Mouse (Mus musculus): Measurements from ENCODE around the gene Tmcc3. TPM values are rescaled to one million over a fixed set of nuclear protein-coding genes. Genes with fewer than 3 reads are reported as not detected.

Gene Tmcc3
- total RNA-seq, 2 experiments from 2014 or later: 24.6 to 34.6 TPM

- DNase-seq (ENCODE audit: low spot score): no peak
- intact Hi-C loops (cut with DNase I): no loop called here
These were observed 139.0 kb downstream of the Tmcc3 start for GRCm38 (mm10) chr10:94450781-94451180.

- no peak for DNase-seq (ENCODE audit: low spot score)
- intact Hi-C loops (cut with DNase I): no loop called here
These were observed 145.7 kb downstream of the Tmcc3 start for GRCm38 (mm10) chr10:94457454-94457853.

GRCm38 (mm10) chr10:94458690-94459089 is 146.9 kb downstream of the Tmcc3 start:
- no peak for DNase-seq (ENCODE audit: low spot score)
- intact Hi-C loops (cut with DNase I): no loop called here

GRCm38 (mm10) chr10:94461378-94461777 is 149.6 kb downstream of the Tmcc3 start:
- no peak for DNase-seq (ENCODE audit: low spot score)
- intact Hi-C loops (cut with DNase I): loop anchor here (5.0 kb wide), 1 partner anchor 34 kb away; no protein-coding TSS in a partner anchor

- intact Hi-C loops (cut with DNase I): loop anchor here (1.0 to 5.0 kb wide), 4 partner anchors 18 to 53 kb away; no protein-coding TSS in a partner anchor
- DNase-seq (ENCODE audit: low spot score): no peak
These were observed 150.1 kb downstream of the Tmcc3 start for GRCm38 (mm10) chr10:94461871-94462270.

- intact Hi-C loops (cut with DNase I): loop anchor here (1.0 to 5.0 kb wide), 4 partner anchors 18 to 54 kb away; no protein-coding TSS in a partner anchor
- peak; percentile 86 for DNase-seq (ENCODE audit: low spot score)
These were observed 150.8 kb downstream of the Tmcc3 start for GRCm38 (mm10) chr10:94462386-94463064.

- DNase-seq (ENCODE audit: low spot score): no peak
- intact Hi-C loops (cut with DNase I): loop anchor here (2.0 to 5.0 kb wide), 3 partner anchors 36 to 55 kb away; no protein-coding TSS in a partner anchor
These were observed 151.7 kb downstream of the Tmcc3 start for GRCm38 (mm10) chr10:94463410-94463809.

GRCm38 (mm10) chr10:94465646-94466045 is 153.9 kb downstream of the Tmcc3 start:
- intact Hi-C loops (cut with DNase I): no loop called here
- no peak for DNase-seq (ENCODE audit: low spot score)

- DNase-seq (ENCODE audit: low spot score): peak; percentile 16
- intact Hi-C loops (cut with DNase I): no loop called here
These were observed 154.6 kb downstream of the Tmcc3 start for GRCm38 (mm10) chr10:94466313-94466712.

- intact Hi-C loops (cut with DNase I): no loop called here
These were observed 159.7 kb downstream of the Tmcc3 start for GRCm38 (mm10) chr10:94471487-94471886.

GRCm38 (mm10) chr10:94473501-94473900 is 161.8 kb downstream of the Tmcc3 start:
- DNase-seq (ENCODE audit: low spot score): no peak
- intact Hi-C loops (cut with DNase I): no loop called here

More at GRCm38 (mm10) chr10:94471487-94471886, 159.7 kb downstream of the Tmcc3 start:
- DNase-seq (ENCODE audit: low spot score): no peak

GRCm38 (mm10) chr10:94474185-94474584 is 162.4 kb downstream of the Tmcc3 start:
- intact Hi-C loops (cut with DNase I): no loop called here
- no peak for DNase-seq (ENCODE audit: low spot score)

- DNase-seq (ENCODE audit: low spot score): no peak
- intact Hi-C loops (cut with DNase I): loop anchor here (5.0 kb wide), 1 partner anchor 50 kb away; no protein-coding TSS in a partner anchor
These were observed 165.8 kb downstream of the Tmcc3 start for GRCm38 (mm10) chr10:94477366-94478225.

GRCm38 (mm10) chr10:94479646-94480045 is 167.9 kb downstream of the Tmcc3 start:
- DNase-seq (ENCODE audit: low spot score): peak; percentile 64
- intact Hi-C loops (cut with DNase I): loop anchor here (1.0 to 5.0 kb wide), 3 partner anchors 17 to 98 kb away; no protein-coding TSS in a partner anchor

GRCm38 (mm10) chr10:94480380-94481101 is 168.8 kb downstream of the Tmcc3 start:
- peak; percentile 59 for DNase-seq (ENCODE audit: low spot score)
- intact Hi-C loops (cut with DNase I): loop anchor here (1.0 to 5.0 kb wide), 2 partner anchors 18 to 97 kb away; no protein-coding TSS in a partner anchor

GRCm38 (mm10) chr10:94481613-94482012 is 169.9 kb downstream of the Tmcc3 start:
- DNase-seq (ENCODE audit: low spot score): no peak
- intact Hi-C loops (cut with DNase I): loop anchor here (2.0 to 5.0 kb wide), 2 partner anchors 33 to 96 kb away; no protein-coding TSS in a partner anchor

- no peak for DNase-seq (ENCODE audit: low spot score)
- intact Hi-C loops (cut with DNase I): no loop called here
These were observed 174.4 kb downstream of the Tmcc3 start for GRCm38 (mm10) chr10:94486179-94486578.

- DNase-seq (ENCODE audit: low spot score): no peak
- intact Hi-C loops (cut with DNase I): no loop called here
These were observed 177.8 kb downstream of the Tmcc3 start for GRCm38 (mm10) chr10:94489509-94489908.

- intact Hi-C loops (cut with DNase I): no loop called here
- DNase-seq (ENCODE audit: low spot score): no peak
These were observed 179.3 kb downstream of the Tmcc3 start for GRCm38 (mm10) chr10:94491006-94491405.

- DNase-seq (ENCODE audit: low spot score): no peak
- intact Hi-C loops (cut with DNase I): no loop called here
These were observed 182.7 kb downstream of the Tmcc3 start for GRCm38 (mm10) chr10:94494403-94494846.
